Mouse (Mus musculus) MEL (cell line): ENCODE measurements around the gene Rhd. TPM values are rescaled to one million over a fixed set of nuclear protein-coding genes. Genes with fewer than 3 reads are reported as not detected.

Source experiments
- DNase-seq: peaks from one replicate; pipeline ENCODE4 v3.0.0; 2011; ENCODE audit warnings: low read depth, low spot score
- H3K27ac ChIP-seq: 2 replicates; pipeline ENCODE4 v1.5.1; 2012; ENCODE audit warnings: low read depth, mild to moderate bottlenecking, control low read depth, low read length, moderate library complexity; ENCODE audit not compliant: control insufficient read depth
- H3K27me3 ChIP-seq, 2 experiments: fragments of 150-350 bp in 1 of 2; sonication (generic) in 1 of 2; 2 replicates each; pipeline ENCODE4 v1.6.1; 2012; ENCODE audit warnings: low read length in 2 of 2, mild to moderate bottlenecking in 2 of 2, improper control_type of control experiment in 1 of 2, moderate library complexity in 1 of 2; ENCODE audit not compliant: insufficient read depth in 2 of 2, control insufficient read depth in 1 of 2
- H3K36me3 ChIP-seq, 2 experiments: 2 replicates each; pipeline ENCODE4 v1.6.1; 2012 to 2014; ENCODE audit warnings: low read length in 2 of 2, improper control_type of control experiment in 1 of 2, inconsistent platforms in 1 of 2, mild to moderate bottlenecking in 1 of 2; ENCODE audit not compliant: insufficient read depth in 2 of 2, control insufficient read depth in 1 of 2
- H3K4me1 ChIP-seq, 2 experiments: fragments of 150-350 bp in 1 of 2; sonication (generic) in 1 of 2; 2 replicates each; pipeline ENCODE4 v1.6.1; 2012; ENCODE audit warnings: low read length in 2 of 2, improper control_type of control experiment in 1 of 2, mild to moderate bottlenecking in 1 of 2; ENCODE audit not compliant: insufficient read depth in 2 of 2, control insufficient read depth in 1 of 2
- H3K4me3 ChIP-seq, 2 experiments: fragments of 150-350 bp in 1 of 2; sonication (generic) in 1 of 2; 2 replicates each; pipeline ENCODE4 v1.5.1; 2012; ENCODE audit warnings: low read depth in 2 of 2, low read length in 2 of 2, mild to moderate bottlenecking in 2 of 2, moderate library complexity in 2 of 2, control low read depth in 1 of 2, improper control_type of control experiment in 1 of 2; ENCODE audit not compliant: control insufficient read depth in 1 of 2, insufficient read depth in 1 of 2
- H3K79me2 ChIP-seq: 2 replicates; pipeline ENCODE4 v1.6.1; 2012; ENCODE audit warnings: mild to moderate bottlenecking, low read length, moderate library complexity; ENCODE audit not compliant: control insufficient read depth, poor library complexity, insufficient read depth
- H3K9ac ChIP-seq: 2 replicates; pipeline ENCODE4 v1.6.1; 2012; ENCODE audit warnings: low read depth, mild to moderate bottlenecking, control low read depth, low read length, moderate library complexity; ENCODE audit not compliant: control insufficient read depth, poor library complexity, severe bottlenecking
- H3K9me3 ChIP-seq: fragments of 150-350 bp; sonication (generic); replicated peaks from 2 replicates; pipeline ENCODE4 v1.6.1; 2012; ENCODE audit warnings: mild to moderate bottlenecking, low read length, improper control_type of control experiment, moderate library complexity; ENCODE audit not compliant: insufficient read depth
- CHD1 ChIP-seq: IDR thresholded peaks from 2 replicates; pipeline ENCODE4 v1.6.1; 2012; ENCODE audit warnings: low read depth, mild to moderate bottlenecking, inconsistent platforms, low read length, improper control_type of control experiment
- CHD2 ChIP-seq: IDR thresholded peaks from 2 replicates; pipeline ENCODE4 v1.6.1; 2011; ENCODE audit warnings: low read length, improper control_type of control experiment
- CTCF ChIP-seq, 3 experiments: IDR thresholded peaks in 2 of 3; conservative IDR thresholded peaks in 1 of 3; 2 replicates each; pipeline ENCODE4 v1.5.1; 2011 to 2012; ENCODE audit warnings: low read length in 3 of 3, low read depth in 2 of 3, mild to moderate bottlenecking in 2 of 3, improper control_type of control experiment in 1 of 3, inconsistent platforms in 1 of 3, mixed read lengths in 1 of 3, moderate library complexity in 1 of 3; ENCODE audit not compliant: control insufficient read depth in 1 of 3, insufficient read depth in 1 of 3, poor library complexity in 1 of 3, severe bottlenecking in 1 of 3
- ETS1 ChIP-seq: IDR thresholded peaks from 2 replicates; pipeline ENCODE4 v1.6.1; 2012; ENCODE audit warnings: low read depth, mild to moderate bottlenecking, inconsistent platforms, low read length, improper control_type of control experiment, moderate library complexity
- GABPA ChIP-seq: IDR thresholded peaks from 2 replicates; pipeline ENCODE4 v1.6.1; 2012; ENCODE audit warnings: low read depth, mild to moderate bottlenecking, inconsistent platforms, low read length, improper control_type of control experiment, moderate library complexity
- GATA1 ChIP-seq: IDR thresholded peaks from 2 replicates; pipeline ENCODE4 v1.6.1; 2011; ENCODE audit warnings: low read depth, low read length, improper control_type of control experiment
- HCFC1 ChIP-seq: IDR thresholded peaks from 2 replicates; pipeline ENCODE4 v1.6.1; 2012; ENCODE audit warnings: low read depth, mild to moderate bottlenecking, inconsistent platforms, low read length, improper control_type of control experiment, moderate library complexity
- KAT2A ChIP-seq: conservative IDR thresholded peaks from 2 replicates; pipeline ENCODE4 v1.6.1; 2012; ENCODE audit warnings: low read depth, low read length, improper control_type of control experiment, inconsistent platforms
- MAX ChIP-seq: IDR thresholded peaks from 2 replicates; pipeline ENCODE4 v1.6.1; 2011; ENCODE audit warnings: low read length, improper control_type of control experiment
- MEF2A ChIP-seq: IDR thresholded peaks from 2 replicates; pipeline ENCODE4 v1.6.1; 2014; ENCODE audit warnings: low read depth, mild to moderate bottlenecking, inconsistent platforms, low read length, improper control_type of control experiment; ENCODE audit not compliant: poor library complexity, insufficient replicate concordance, severe bottlenecking; ENCODE audit errors: extremely low read depth
- MXI1 ChIP-seq: IDR thresholded peaks from 2 replicates; pipeline ENCODE4 v1.6.1; 2011; ENCODE audit warnings: mild to moderate bottlenecking, low read depth, low read length, improper control_type of control experiment
- MYB ChIP-seq: IDR thresholded peaks from 2 replicates; pipeline ENCODE4 v1.6.1; 2011; ENCODE audit warnings: mild to moderate bottlenecking, low read depth, low read length, improper control_type of control experiment
- MYC ChIP-seq: IDR thresholded peaks from 2 replicates; pipeline ENCODE4 v1.6.1; 2011; ENCODE audit warnings: low read depth, mild to moderate bottlenecking, low read length, improper control_type of control experiment, moderate library complexity
- NRF1 ChIP-seq: IDR thresholded peaks from 2 replicates; pipeline ENCODE4 v1.6.1; 2014; ENCODE audit warnings: low read depth, mild to moderate bottlenecking, inconsistent platforms, low read length, improper control_type of control experiment, moderate library complexity; ENCODE audit not compliant: poor library complexity, insufficient read depth, severe bottlenecking
- POLR2A ChIP-seq, 2 experiments: IDR thresholded peaks; 2 replicates each; pipeline ENCODE4 v1.6.1; 2011 to 2012; ENCODE audit warnings: low read length in 2 of 2, mild to moderate bottlenecking in 2 of 2, control low read depth in 1 of 2, improper control_type of control experiment in 1 of 2, low read depth in 1 of 2, moderate library complexity in 1 of 2; ENCODE audit not compliant: control insufficient read depth in 1 of 2, insufficient read depth in 1 of 2, poor library complexity in 1 of 2
- POLR2AphosphoS2 ChIP-seq: IDR thresholded peaks from 2 replicates; pipeline ENCODE4 v1.6.1; 2011; ENCODE audit warnings: low read length, improper control_type of control experiment
- RAD21 ChIP-seq: IDR thresholded peaks from 2 replicates; pipeline ENCODE4 v1.6.1; 2011; ENCODE audit warnings: mild to moderate bottlenecking, low read depth, low read length, improper control_type of control experiment
- RCOR1 ChIP-seq: IDR thresholded peaks from 2 replicates; pipeline ENCODE4 v1.6.1; 2012; ENCODE audit warnings: low read depth, mild to moderate bottlenecking, inconsistent platforms, low read length, improper control_type of control experiment
- SIN3A ChIP-seq: IDR thresholded peaks from 2 replicates; pipeline ENCODE4 v1.6.1; 2012; ENCODE audit warnings: low read length, improper control_type of control experiment, inconsistent platforms
- SMC3 ChIP-seq: IDR thresholded peaks from 2 replicates; pipeline ENCODE4 v1.6.1; 2011; ENCODE audit warnings: low read depth, low read length, improper control_type of control experiment
- TBP ChIP-seq: IDR thresholded peaks from 2 replicates; pipeline ENCODE4 v1.8.0; 2011; ENCODE audit warnings: low read depth, low read length, improper control_type of control experiment
- TCF12 ChIP-seq: IDR thresholded peaks from 2 replicates; pipeline ENCODE4 v1.6.1; 2014; ENCODE audit warnings: low read depth, mild to moderate bottlenecking, inconsistent platforms, low read length, improper control_type of control experiment, moderate library complexity
- UBTF ChIP-seq: IDR thresholded peaks from 2 replicates; pipeline ENCODE4 v1.6.1; 2012; ENCODE audit warnings: low read depth, mild to moderate bottlenecking, inconsistent platforms, low read length, improper control_type of control experiment, moderate library complexity, borderline replicate concordance; ENCODE audit not compliant: insufficient read depth
- USF2 ChIP-seq, 2 experiments: IDR thresholded peaks; 2 replicates each; pipeline ENCODE4 v1.6.1; 2011 to 2012; ENCODE audit warnings: improper control_type of control experiment in 2 of 2, low read length in 2 of 2, borderline replicate concordance in 1 of 2, inconsistent platforms in 1 of 2, low read depth in 1 of 2, mild to moderate bottlenecking in 1 of 2; ENCODE audit not compliant: insufficient read depth in 1 of 2
- ZC3H11A ChIP-seq: IDR thresholded peaks from 2 replicates; pipeline ENCODE4 v1.6.1; 2012; ENCODE audit warnings: low read depth, mild to moderate bottlenecking, inconsistent platforms, low read length, improper control_type of control experiment
- ZKSCAN1 ChIP-seq: IDR thresholded peaks from 2 replicates; pipeline ENCODE4 v1.6.1; 2012; ENCODE audit warnings: low read depth, mild to moderate bottlenecking, inconsistent platforms, low read length, improper control_type of control experiment, moderate library complexity
- ZMIZ1 ChIP-seq: IDR thresholded peaks from 2 replicates; pipeline ENCODE4 v1.6.1; 2012; ENCODE audit warnings: low read depth, mild to moderate bottlenecking, inconsistent platforms, low read length, improper control_type of control experiment, moderate library complexity
- polyA plus RNA-seq, 2 experiments: library from polyadenylated mRNA; stranded (reverse) in 1 of 2; unstranded in 1 of 2; fragments of >175 nt in 1 of 2; fragments of >200 nt in 1 of 2; gene quantifications; 2 replicates each; pipeline versions ENCODE4 v1.2.1 to v1.2.4; 2012; ENCODE audit warnings: low replicate concordance in 2 of 2, low read depth in 1 of 2; ENCODE audit not compliant: insufficient read length in 2 of 2, insufficient read depth in 1 of 2, missing spikeins in 1 of 2
- total RNA-seq: library from RNA; depleted of rRNA; stranded (reverse); fragments of 300-350 nt; gene quantifications from 2 replicates; pipeline ENCODE4 v1.2.3, GENCODE M21; 2012

Gene Rhd
- total and polyA plus RNA-seq, 3 experiments, result 49.9 to 176 TPM; not detected in 1

GRCm38 (mm10) chr4:134924019-134924741, 59.8 kb downstream of the Rhd start (continued):
- TF ChIP-seq ETS1, result peak; percentile 88
- peak; percentile 95 for TF ChIP-seq SIN3A
- 0 out of 2 replicates have a peak, but pooled peaks have one; percentile 25 for TF ChIP-seq POLR2AphosphoS2
- peak; percentile 81 for TF ChIP-seq MAX

DNA sequence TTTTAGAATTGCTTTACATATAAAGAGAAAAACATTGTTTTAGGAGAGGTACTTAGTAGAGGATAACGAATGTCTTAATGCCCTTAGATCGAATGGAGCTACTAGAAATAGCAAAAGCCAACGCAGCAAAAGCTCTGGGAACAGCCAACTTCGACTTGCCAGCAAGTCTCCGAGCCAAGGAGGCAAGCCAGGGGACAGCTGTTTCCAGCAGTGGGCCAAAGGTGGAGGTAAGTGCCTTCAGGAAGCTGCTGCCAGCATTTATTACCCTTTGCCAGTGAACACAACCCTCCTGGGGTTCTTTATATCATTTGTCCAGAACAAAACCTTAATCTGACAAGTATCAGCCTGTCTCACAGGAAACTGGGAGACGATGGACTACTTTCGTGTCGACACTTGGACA, 60.9 kb downstream of the Rhd start:
- Histone ChIP-seq H3K4me1 (peaks cover 7 to 23% of the 10 kb centered on the region in 2 experiments), H3K9me3 (no peaks in the 10 kb centered on the region), H3K27me3 (no peaks in the 10 kb centered on the region), H3K79me2 (peaks cover 30% of the 10 kb centered on the region), H3K4me3 (peak overlapping the region; percentile 60 to 70), H3K36me3 (peaks cover 32 to 43% of the 10 kb centered on the region in 2 experiments), H3K27ac (peak overlapping the region; percentile 46; the same call in 1 of the 2 replicates), H3K9ac (peak overlapping the region; percentile 95)
- peak; percentile 32 for DNase-seq
- no peak for TF ChIP-seq SMC3
- TF ChIP-seq ZMIZ1, result no peak
- no peak for TF ChIP-seq MEF2A
- no peak for TF ChIP-seq UBTF
- no peak for TF ChIP-seq CHD2
- 0 out of 2 replicates have a peak, but pooled peaks have one; percentile 26 for TF ChIP-seq CHD1
- TF ChIP-seq MYC, result no peak

DNA sequence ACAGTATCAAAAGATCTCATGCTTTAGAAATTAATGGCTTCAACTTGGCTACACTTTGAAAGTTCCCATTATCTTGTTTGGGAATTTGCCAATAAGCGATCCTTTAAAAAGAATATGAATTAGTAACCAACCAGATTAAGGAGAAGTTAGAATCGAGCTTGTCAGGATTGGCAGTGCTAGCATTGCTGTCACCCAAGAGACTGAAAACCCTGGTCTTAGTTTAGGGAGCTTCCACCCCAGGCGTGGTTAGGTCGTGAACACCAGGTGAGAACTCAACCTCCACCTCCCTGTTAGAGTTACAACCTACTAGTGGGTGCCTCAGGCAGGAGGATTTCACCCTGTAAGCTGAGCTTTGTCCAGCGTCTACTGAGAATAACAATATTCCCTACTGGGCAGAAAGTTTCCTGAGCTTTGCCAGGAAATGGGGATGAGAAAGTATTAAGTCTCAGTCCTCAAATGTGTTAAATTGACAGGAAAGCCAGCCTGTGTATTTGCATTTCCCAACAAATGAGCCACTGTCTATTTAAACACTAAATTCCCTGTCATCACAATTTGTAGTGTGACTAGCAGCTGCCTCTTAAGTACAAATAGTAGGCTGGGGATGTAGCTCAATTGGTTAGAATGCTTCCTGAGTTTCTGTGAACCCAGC, 63.6 kb downstream of the Rhd start:
- Histone ChIP-seq H3K27me3 (no peaks in the 10 kb centered on the region), H3K9me3 (no peaks in the 10 kb centered on the region), H3K4me3 (no peak overlapping the region), H3K4me1 (peaks cover 3 to 6% of the 10 kb centered on the region in 2 experiments; a peak in 3 of 4 replicates), H3K27ac (peak overlapping the region; percentile 8; the same call in 1 of the 2 replicates), H3K9ac (no peak overlapping the region; the same call in 1 of the 2 replicates), H3K79me2 (peaks cover 41% of the 10 kb centered on the region), H3K36me3 (peaks cover 34 to 36% of the 10 kb centered on the region in 2 experiments)
- peak; percentile 57 for DNase-seq
- TF ChIP-seq KAT2A, result no peak
- no peak for TF ChIP-seq RCOR1
- no peak for TF ChIP-seq USF2 (IDR thresholded peaks at IDR 0.05; ENCODE audit: borderline replicate concordance in 1 of 2, insufficient read depth in 1 of 2, low read depth in 1 of 2, low read length in 2 of 2)
- TF ChIP-seq MYB, result 0 out of 2 replicates have a peak, but pooled peaks have one; percentile 21
- peak in 1 of 2 experiments; percentile 59; a peak in 2 of 4 replicates for TF ChIP-seq POLR2A (IDR thresholded peaks at IDR 0.05; ENCODE audit: control insufficient read depth in 1 of 2, insufficient read depth in 1 of 2, low read depth in 1 of 2, low read length in 2 of 2, poor library complexity in 1 of 2)
- no peak for TF ChIP-seq ZC3H11A
- no peak for TF ChIP-seq GABPA
- TF ChIP-seq CTCF (IDR thresholded peaks at IDR 0.05 in 2 of 3, conservative IDR thresholded peaks at IDR 0.05 in 1 of 3; ENCODE audit: control insufficient read depth in 1 of 3, insufficient read depth in 1 of 3, low read depth in 2 of 3, low read length in 3 of 3, poor library complexity in 1 of 3, severe bottlenecking in 1 of 3), result no peak
- no peak for TF ChIP-seq HCFC1
- no peak for TF ChIP-seq NRF1
- TF ChIP-seq TCF12, result no peak
- TF ChIP-seq CHD1, result no peak
- no peak for TF ChIP-seq RAD21
- no peak for TF ChIP-seq UBTF
- TF ChIP-seq MAX, result no peak
- TF ChIP-seq GATA1, result no peak
- no peak for TF ChIP-seq ZKSCAN1
- TF ChIP-seq TBP, result no peak
- TF ChIP-seq MXI1, result no peak
